Mouse (Mus musculus) left cerebral cortex, postnatal 36 days (tissue): ENCODE measurements around the gene Zfp40. TPM values are rescaled to one million over a fixed set of nuclear protein-coding genes. Genes with fewer than 3 reads are reported as not detected.
A peak's percentile ranks its signal among the peaks of the same experiment; 100 is the strongest.
"Not testable (repeated sequence)": the region's sequence is repeated elsewhere in the genome, so short reads cannot be mapped to it uniquely, and the experiment has no call there.

Experiments used
- DNase-seq, 2 experiments: peaks; one replicate each; pipeline ENCODE4 v3.0.0; 2021 to 2022; ENCODE audit warnings: low spot score in 2 of 2, mixed read lengths in 1 of 2
- intact Hi-C: fragments of 180-260 bp; cut with DNase I; formaldehyde crosslinking; loops from one replicate; pipeline ENCODE4 v1.15.1; 2025
- total RNA-seq, 2 experiments: library from RNA; stranded (reverse); gene quantifications; 2 replicates each; pipeline ENCODE4 v1.2.3; 2021

Zfp40 gene
- total RNA-seq: 10 to 100 TPM; 17.7 to 20.5 TPM

GRCm38 (mm10) chr17:23192453-23193379 lies at the start of gene Zfp40:
Zfp40 (minus strand) TSS chr17:23193252.
- intact Hi-C loops: loop anchor here (5.0 kb wide), 1 partner anchor 355 kb away; no protein-coding TSS in a partner anchor
- DNase-seq: peak; percentile 89 to 91

DNA sequence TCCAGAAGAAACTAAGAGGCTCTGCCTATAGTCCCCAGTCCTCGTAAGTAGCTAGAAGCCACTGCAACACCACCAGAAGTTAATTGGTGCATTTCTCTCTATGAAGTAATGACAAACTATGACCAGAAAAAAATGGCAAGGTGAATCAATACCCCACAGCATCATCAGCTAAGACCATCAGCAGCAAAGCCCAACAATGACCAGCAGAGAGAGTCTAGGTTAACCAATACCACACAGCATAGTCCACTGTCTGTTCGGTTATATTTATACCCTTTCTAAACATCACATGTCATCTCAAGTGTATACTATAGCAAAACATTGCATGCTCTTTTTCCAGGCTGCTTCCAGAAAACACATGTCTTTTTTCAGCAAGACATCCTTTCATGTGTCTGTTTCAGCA lies 25.3 kb upstream of the Zfp40 start:
- intact Hi-C loops: no loop called here
- no peak for DNase-seq

GRCm38 (mm10) chr17:23199856-23200255 lies 6.8 kb upstream of the Zfp40 start:
- intact Hi-C loops, DNase-seq: not testable (repeated sequence)

DNA sequence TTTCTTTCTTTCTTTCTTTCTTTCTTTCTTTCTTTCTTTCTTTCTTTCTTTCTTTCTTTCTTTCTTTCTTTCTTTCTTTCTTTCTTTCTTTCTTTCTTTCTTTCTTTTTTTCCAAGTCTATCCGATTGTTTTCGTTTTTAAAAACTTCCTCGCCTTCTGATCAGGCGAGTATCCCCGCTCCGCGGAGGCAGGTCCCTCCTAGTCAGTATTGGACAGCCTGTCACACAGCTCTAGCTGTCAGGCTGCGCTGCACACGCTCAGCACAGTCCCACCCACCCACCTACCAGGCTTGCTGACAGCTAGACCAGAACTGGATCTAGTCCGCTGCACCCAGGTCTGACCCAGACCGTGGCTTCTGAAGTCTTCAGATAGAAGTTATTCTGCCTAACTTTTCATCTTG lies 389 bp upstream of the Zfp40 start:
- intact Hi-C loops: loop anchor here (5.0 kb wide), 1 partner anchor 354 kb away; no protein-coding TSS in a partner anchor
- DNase-seq: peak; percentile 35 to 42

GRCm38 (mm10) chr17:23187680-23188079 lies 5.4 kb downstream of the Zfp40 start:
- DNase-seq: no peak
- intact Hi-C loops: no loop called here

Other genes with a start within 250 kb of the Zfp40 start
- not detected for gene Vmn2r-ps130, start 132.1 kb downstream of the Zfp40 start, total RNA-seq
- under 1 TPM in 1 of 2 experiments, not detected in 1; 0.05 TPM for gene Vmn2r114, start 119.3 kb upstream of the Zfp40 start, total RNA-seq
- not detected for gene Vmn2r115, start 150.5 kb upstream of the Zfp40 start, total RNA-seq
- not detected for gene Vmn2r116, start 191.4 kb upstream of the Zfp40 start, total RNA-seq